Mouse (Mus musculus): ENCODE results near the gene Kifc5b. TPM values are rescaled to one million over a fixed set of nuclear protein-coding genes. Genes with fewer than 3 reads are reported as not detected.

Gene Kifc5b
- total RNA-seq, 2 experiments from 2014 or later: 11.8 to 12.2 TPM

DNA sequence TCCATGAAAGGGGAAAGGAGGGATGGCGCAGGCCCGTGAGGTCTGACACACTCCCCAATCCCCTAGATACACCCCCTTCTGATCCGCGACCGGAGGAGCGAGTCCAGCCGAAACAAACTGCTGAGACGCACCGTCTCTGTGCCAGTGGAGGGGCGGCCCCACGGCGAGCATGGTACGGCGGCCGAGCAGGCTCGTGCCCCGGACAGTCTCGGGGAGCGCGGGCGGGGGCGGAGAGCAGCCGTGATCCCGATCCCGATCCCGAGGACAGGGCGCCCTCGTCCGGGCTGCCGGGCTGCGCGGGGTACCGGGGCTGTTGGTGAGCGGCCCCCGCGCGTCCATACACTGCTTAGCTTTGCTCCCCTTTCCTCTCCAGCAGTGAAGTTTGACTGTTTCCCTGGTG, 29.7 kb downstream of the Kifc5b start:
- DNase-seq (ENCODE audit: low spot score in 2 of 2): peak; percentile 65 to 69

DNA sequence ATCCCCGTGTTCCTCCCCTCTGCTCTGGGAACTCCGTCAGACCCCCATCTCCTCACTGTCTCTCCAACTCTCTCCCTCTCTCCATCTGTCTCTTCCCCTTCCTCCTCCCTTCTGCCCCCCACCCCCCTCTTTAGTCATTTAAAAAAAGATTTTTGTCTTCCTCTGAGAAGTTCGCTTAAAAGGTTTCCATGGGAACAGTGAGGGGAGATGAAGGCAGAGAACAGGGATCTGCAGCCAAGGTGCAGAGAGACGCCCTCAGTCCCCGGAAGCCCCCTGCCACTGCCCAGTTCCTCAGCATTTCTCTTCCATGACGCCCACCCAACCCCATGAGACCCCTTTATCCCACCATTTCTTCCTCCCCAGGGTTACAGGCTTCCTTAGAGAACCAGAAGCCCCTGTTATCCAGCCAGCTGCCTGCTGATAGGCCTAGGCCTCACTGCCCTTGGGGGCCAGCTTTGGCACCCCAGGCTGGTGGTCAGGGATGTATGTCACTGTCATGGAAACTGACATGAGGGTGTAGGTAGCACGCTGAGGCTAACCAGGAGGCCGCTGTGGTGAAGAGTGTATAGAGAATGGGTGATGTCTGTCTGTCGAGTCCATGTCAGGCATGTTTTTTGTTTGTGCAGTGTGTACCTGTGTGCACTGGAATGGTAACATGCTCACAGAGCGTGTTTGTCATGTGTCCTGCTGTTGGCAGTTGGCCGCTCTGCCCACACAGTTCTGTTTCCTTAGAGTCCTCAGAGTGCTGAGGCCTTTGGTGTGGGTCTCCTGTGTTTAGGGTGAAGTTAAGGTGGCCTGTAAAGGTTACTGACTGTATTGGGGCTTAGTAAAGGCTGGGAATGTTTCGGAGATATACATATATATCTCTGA, 30.6 kb downstream of the Kifc5b start:
- DNase-seq (ENCODE audit: low spot score in 2 of 2): no peak

DNA sequence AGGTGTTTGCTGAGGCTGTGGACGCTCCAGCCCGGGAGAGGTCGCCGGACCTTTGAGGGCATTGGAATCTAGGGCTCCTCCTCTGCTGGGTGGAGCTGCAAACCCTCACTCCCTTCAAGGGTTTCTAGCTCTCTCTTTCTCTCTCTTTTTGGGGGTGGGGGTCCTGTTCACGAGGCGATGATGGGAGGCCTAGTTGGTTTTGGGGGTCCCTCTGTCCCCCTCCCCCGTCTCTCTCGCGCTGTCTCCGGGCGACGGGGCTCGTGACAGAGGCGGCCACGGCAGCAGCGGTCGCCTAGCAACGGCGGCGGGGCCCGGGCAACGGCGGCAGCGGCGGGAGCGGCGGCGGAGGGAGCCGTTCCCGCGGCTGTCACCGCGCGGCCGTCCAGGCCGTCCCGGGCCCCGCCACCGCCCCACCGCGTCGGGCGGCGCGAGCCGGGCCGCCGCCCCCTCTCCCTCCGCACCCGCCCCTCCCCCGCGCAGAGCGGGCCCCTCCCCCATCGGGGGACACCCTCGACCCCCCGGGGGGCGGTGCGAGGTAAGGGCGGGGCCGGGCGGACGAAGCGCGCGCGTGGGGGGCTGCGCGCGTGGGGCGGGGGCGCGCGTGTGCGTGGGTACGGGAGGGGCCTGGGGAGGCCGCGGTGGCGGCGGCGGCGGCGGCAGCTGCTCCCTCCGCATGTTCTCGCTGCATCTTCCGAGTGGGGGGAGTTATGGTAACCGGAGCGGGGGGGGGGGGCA, 31.6 kb downstream of the Kifc5b start:
- DNase-seq (ENCODE audit: low spot score in 2 of 2): no peak

DNA sequence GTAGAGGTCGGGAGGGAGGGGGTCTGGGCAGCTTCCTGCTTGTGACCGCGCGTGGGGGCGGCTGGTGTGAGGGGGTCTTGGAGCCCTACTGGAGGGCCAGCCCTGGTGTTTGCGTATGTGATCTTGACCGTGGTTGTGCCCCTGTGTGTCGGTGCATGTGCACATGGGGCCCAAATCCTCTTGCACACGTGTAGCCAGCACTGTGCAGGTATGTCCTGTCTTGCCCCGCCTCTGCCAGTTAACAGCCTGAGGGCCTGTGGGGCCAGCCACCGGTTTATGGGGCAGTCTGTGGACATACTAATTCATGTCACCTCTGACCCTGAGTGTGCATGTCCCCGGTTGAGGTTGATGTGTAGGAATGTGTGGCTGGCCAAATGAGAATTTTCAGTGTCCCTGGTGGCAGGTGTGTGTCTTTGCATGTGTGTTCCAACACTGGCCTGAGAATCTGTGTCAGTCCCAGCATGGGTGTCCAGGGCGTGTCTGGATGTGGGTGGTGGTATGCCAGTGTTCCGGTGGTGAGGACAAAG, 32.2 kb downstream of the Kifc5b start:
- DNase-seq (ENCODE audit: low spot score in 2 of 2): no peak

DNA sequence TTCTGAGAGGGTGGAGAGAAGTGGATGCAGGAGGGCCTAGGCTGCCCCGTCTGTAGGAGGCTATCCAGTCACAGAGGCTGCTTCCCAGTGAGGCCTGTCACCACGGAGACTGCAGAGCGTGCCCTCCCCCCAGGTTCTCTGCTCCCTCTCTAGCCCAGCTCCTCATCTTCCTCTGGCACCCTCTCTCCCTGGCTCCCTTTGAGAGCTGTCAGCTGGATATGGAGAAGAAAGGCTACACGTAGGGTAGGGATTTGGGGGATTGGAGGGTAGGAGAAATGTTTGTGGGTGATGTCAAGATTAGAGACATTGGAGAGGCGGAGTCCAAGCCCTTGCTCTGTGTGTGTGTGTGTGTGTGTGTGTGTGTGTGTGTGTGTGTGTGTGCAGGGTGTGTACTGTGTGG, 33.0 kb downstream of the Kifc5b start:
- DNase-seq (ENCODE audit: low spot score in 2 of 2): no peak

DNA sequence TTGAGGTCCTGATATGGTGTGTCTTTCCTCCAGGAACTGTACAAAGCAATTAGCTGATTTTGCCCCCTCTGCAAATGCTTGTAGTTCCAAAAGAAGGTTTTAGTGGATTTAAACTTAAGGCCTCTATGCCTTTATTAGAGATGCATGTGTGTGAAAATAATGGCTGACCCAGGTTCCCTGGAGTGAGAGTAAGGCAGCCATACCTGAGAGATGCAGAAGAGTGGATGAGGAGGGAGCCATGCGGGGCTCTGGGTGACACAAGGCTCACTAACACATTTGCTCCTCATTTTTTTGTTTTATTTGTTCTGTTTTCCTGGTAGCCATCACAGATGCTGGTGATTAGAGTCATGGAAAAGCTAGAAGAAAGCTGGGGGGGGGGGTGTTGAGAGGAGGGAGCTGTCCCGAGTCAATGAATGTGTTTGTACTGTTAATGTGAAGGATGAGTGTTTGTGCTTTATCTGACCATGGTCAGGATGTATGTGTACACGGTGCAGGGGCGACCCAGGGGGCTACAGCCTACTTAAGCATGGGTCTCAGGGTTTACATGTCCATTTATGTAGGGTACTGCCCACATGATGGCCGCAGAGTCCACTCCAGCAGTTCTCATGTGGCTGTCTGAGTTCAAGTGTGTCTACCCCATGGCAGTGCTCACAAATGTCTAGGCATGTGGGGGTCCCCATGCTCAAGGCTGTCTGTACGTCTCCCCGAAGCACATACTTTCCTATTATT, 33.8 kb downstream of the Kifc5b start:
- no peak for DNase-seq (ENCODE audit: low spot score in 2 of 2)

DNA sequence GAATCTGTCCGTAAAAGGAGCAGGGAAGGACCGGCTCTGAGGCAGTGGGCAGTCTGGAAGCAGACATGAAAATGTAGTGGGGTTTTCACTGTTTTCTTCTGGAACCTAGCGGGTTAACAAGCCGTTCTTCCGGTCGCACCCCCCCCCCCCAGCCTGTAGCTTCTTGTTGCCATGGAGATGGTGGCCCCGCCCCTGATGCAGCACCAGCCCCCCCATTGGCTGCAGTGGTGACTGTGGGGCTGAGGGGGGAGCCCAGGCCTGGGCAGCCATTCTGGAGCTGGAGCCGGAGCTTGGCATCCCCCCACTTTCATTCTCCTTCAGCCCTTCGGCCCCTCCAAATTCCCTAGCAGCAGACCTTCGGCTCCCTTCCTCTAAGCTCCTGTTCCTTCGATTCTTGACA, 34.5 kb downstream of the Kifc5b start:
- peak in 1 of 2 experiments; percentile 67 for DNase-seq (ENCODE audit: low spot score in 2 of 2)

DNA sequence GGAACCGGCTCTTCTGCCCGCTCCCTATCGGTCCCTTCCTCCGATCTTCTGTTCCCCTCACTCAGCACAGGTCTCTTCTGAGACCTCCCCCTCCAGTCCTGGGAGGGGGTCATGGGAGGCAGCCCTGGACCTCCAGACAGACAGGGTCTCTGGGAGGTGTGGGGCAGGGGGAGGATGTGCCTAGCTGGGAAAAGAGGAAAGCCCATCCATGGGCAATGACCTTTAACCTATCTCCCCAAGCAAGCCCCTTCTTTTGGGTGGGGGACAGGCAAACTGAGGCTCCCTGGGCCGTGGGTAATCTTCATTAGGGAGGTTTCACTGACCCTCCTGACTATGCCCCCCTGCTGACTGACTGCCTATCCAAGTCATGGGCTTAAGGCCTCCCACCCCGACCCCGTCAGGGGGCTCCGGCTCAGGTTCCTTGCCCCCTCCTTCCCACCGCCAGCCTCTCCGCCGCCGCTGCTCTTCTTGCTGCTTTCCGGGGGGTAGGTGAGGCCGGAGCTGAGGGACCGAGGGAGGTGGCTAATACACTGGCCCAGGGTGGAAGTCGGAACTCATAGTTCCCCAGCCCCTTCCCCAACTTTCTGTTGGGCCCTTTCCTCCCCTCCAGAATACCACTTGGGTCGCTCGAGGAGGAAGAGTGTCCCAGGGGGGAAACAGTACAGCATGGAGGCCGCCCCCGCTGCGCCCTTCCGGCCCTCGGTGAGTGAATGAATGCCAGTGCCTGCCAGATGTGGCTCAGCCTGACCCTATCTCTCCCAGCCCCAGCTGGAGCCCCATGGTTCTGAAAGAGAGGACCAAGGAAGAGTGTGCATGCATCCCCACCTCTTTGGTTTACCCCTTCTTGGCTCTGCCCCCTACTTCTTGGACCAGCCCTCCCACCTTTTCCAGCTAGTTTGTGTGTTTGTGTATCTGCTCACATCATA, 35.3 kb downstream of the Kifc5b start:
- no peak for DNase-seq (ENCODE audit: low spot score in 2 of 2)

DNA sequence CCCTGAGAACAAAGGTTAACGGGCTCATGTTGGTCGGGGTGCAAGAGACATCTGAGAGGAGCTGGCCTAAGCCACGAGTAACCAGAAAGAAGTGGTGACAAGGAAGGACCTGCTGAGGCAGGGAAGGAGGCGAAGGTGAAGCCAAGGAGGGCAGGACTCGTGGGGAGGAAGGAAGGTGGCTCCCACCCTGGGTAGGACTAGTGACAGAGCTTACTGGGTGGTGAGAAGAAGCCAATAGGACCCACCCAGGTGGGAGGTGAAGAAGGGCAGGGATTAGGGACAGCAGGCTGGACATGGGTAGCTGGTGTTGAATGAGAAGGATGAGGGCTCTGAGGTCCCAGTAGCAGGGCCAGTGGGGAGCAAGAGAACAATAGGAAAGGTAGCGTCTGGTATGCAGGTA, 36.3 kb downstream of the Kifc5b start:
- no peak for DNase-seq (ENCODE audit: low spot score in 2 of 2)

DNA sequence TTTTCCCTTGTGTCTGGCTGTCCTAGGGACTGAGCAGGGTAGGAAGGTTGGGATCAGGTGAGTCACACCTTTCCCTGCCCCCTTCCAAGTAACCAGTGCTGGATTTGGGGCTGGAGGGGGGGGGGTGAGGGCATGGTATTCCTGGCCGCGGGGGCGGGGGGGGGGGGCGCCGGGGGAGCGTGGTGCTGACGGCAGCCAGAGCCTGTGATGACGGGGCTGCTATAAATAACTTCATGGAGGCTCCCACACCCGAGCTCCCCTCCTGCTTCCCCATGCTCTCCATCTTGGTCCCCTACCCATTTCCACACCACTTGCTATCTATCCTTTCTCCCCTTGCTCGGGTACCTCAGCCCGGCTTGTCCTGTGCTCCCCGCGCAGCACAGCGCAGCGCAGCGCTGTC, 36.8 kb downstream of the Kifc5b start:
- DNase-seq (ENCODE audit: low spot score in 2 of 2): no peak

DNA sequence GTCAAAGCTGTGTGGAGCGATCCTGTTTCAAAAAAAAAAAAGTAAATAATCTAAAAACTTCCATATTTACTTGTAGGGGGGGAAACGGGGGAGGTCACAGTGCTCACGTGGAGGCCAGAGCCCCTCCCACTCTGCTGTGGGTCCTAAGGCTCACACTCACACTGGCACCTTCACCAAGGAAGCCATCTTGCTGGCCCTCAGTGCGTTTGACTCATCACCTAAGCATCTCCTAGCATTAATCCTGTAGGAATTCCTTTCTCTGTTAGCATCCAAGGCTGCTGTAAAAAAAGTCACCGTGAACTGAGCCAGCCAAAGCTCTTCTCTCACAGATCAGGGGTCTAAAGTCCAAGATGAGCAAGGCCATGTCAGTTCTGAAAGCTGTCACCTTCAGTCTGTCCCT, 39.4 kb downstream of the Kifc5b start:
- no peak for DNase-seq (ENCODE audit: low spot score in 2 of 2)

DNA sequence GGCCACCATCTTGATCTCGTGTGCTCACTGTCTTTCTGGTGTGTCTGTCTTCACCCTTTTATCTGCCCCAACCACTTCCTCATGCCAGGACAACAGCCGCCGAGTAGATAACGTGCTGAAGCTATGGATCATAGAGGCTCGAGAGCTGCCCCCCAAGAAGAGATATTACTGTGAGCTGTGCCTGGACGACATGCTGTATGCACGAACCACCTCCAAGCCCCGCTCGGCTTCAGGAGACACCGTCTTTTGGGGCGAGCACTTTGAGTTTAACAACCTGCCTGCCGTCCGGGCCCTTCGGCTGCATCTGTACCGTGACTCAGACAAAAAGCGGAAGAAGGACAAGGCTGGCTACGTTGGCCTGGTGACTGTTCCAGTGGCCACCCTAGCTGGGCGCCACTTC, 40.0 kb downstream of the Kifc5b start:
- DNase-seq (ENCODE audit: low spot score in 2 of 2): no peak

DNA sequence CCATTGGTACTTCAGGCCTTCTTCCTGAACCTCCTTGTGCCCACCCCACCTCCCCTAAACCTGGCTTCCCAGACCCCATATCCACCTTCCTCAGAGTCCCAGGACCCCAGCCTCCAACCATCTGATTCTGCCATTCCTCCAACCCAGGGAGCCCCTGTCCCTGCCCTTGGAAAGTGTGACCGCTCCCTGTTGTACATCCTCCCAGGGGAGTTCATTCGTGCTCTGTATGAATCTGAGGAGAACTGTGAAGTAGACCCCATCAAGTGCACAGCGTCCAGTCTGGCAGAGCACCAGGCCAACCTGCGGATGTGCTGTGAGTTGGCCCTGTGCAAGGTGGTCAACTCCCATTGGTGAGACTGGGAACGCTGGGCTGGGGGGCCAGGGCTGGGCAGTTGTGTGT, 41.0 kb downstream of the Kifc5b start:
- no peak for DNase-seq (ENCODE audit: low spot score in 2 of 2)

DNA sequence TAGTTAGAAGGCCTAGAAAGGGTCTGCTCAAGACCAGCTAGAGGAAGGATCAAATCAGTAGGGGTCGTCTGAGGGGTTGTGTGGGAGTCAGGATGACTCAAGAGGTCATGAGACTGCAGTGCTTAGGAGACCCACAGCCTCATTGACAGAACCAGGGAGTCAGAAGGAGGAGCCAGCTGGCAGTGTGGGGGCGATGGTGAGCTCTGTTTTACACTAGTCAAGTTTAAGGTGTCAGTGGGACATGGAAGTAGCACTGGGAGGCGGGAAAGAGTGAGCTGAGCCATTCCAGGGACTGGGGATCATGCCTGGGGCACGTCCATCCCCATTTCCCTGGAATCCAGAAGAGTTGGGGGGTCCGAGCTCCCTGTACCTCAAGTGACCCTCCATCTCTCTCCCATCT, 42.0 kb downstream of the Kifc5b start:
- DNase-seq (ENCODE audit: low spot score in 2 of 2): no peak

DNA sequence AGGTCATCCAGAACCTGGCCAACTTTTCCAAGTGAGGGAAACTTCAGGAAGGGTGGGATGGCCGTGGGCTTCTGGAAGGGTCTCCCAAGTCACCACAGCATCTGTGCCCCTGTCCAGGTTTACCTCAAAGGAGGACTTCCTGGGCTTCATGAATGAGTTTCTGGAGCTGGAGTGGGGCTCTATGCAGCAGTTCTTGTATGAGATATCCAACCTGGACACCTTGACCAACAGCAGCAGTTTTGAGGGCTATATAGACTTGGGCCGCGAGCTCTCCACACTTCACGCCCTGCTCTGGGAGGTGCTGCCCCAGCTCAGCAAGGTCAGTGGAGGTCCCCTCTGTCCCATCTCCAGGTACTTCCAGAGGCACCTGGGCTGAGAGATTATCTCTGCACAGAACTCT, 42.9 kb downstream of the Kifc5b start:
- DNase-seq (ENCODE audit: low spot score in 2 of 2): no peak

DNA sequence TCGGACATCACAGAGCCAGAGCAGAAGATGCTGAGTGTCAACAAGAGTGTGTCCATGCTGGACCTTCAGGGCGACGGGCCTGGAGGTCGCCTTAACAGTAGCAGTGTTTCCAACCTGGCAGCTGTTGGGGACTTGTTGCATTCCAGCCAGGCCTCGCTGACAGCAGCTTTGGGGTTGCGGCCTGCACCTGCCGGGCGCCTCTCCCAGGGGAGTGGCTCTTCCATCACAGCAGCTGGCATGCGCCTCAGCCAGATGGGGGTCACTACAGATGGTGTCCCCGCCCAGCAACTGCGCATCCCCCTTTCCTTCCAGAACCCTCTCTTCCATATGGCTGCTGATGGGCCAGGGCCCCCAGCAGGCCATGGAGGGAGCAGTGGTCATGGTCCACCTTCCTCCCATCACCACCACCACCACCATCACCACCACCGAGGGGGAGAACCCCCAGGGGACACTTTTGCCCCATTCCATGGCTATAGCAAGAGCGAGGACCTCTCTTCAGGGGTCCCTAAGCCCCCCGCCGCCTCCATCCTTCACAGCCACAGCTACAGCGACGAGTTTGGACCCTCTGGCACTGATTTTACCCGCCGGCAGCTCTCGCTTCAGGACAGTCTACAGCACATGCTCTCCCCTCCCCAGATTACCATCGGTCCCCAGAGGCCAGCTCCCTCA, 44.8 kb downstream of the Kifc5b start:
- no peak for DNase-seq (ENCODE audit: low spot score in 2 of 2)

DNA sequence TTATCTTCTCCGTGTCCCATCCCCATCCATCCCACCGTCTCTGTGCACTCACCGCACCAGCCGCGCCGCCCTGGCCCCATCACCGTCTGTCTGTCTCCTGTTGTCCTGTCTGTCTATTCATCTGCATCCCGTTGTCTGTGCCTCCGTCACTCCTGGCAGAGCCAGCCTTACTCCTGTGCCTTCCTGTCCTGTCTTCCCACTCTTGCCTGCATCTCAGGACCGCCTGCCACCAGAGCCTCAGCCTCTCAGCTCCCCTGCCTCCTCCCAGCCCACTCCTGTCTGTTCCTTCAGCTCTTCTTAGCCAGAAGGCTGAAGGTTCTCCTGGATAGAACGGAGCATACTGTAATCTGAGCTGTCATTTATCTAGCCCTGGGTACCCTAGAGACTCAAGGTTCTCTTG, 50.1 kb downstream of the Kifc5b start:
- DNase-seq (ENCODE audit: low spot score in 2 of 2): no peak

DNA sequence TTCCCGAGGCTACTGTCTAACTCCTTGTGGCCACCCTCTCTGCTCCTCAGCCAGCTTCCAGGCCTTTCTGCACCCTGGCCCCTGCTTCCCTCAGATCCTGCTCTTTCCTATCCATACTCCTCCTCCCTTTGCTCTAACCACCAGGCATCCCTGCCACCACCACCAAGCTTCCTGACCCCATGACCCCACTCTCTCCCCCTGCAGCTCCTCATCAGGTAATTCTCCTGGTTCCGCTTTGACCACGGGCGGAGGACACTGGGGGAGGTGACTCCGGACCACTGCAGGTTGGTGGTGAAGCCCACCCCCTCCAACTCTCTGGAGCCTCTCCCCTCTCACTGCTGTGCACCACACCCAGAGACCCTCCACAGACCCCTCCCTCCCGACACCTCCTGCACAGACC, 50.6 kb downstream of the Kifc5b start:
- DNase-seq (ENCODE audit: low spot score in 2 of 2): no peak

DNA sequence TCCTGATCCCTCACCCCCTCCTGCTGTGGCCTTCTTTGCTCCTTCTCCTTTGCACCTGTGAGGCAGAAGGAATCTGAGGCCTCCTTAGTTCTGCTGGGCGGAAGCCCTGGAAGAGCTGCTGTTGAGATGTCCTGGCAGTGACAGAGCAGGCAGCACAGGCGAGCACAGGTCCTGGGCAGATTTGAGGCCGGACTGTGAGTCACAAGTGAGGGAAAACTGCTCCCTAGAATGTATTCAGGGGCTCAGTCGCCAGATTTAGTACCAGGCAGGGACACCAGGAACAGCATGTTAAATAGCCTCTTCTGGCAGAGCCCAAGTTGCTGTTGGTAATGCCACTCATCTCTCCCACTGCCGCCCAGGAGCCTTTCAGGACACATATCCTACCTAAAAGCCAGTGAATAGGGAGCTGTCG, 51.3 kb downstream of the Kifc5b start:
- DNase-seq (ENCODE audit: low spot score in 2 of 2): no peak

DNA sequence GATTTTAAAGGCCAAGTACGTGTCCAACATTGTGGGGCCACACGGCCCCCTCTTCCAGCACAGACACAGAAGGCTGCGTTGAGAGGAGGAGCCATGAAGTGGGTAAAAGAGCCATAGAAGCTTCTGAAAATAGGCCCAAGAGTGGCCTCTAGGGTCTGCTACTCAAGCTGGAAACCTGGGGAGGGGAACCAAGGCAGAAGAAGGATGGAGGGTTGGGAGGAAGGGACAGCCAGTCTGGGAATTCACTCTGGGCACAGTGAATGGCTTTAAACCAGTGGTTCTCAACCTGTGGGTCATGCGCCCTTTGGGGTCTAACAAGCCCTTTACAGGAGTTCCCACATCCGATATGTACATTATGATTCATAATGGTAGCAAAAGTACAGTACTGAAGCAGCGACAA, 52.4 kb downstream of the Kifc5b start:
- DNase-seq (ENCODE audit: low spot score in 2 of 2): no peak

All from adrenal gland, postnatal 4 days (tissue).